Mouse (Mus musculus) T-cell, adult 2 months (primary cell): ENCODE data around the gene Glb1.
"Not testable (repeated sequence)": the region's sequence is repeated elsewhere in the genome, so short reads cannot be mapped to it uniquely, and the experiment has no call there.

ENCODE experiments used
- DNase-seq: peaks from one replicate; pipeline ENCODE4 v3.0.0; 2022; ENCODE audit warnings: low spot score

The Glb1 gene

DNA sequence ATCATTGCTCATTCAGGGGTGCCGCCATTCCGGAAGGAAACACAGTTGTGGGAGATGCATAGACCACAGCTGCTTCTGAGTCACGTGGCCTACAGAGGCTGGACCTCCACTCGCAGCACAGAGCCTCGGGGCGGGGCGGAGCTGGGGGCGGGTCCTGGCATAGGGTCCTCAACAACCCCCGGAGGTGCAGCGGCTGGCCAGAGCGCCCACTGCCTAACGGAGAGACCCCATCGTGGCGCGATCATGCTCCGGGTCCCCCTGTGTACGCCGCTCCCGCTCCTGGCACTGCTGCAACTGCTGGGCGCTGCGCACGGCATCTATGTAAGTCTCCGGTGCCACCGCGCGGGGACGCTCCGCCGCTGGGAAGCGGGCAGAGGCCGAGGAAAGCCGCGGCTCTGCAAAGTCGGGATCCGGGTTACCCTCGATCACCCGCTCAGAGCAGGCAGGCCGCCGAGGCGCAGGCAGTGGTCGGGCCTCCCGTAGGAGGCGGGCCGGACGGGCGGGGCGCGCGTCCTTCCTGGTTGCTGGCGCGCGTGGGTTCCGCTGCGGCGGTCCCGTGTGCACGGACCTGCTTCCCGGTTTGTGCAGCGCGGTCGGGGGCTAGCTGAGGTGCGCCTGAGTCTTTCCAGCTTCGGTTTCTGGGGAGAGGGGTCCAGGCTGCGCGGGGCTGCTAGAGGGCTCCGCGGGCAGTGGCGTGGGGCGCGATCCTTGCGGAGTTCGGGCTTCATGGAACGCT, at the start of gene Glb1, which contains the start of gene Tmppe:
Glb1 (plus strand) TSS at position 128 of the 736 bp plus-strand sequence.
Tmppe (plus strand) TSS at position 157 of the 736 bp plus-strand sequence.
- DNase-seq: peak; percentile 77

DNA sequence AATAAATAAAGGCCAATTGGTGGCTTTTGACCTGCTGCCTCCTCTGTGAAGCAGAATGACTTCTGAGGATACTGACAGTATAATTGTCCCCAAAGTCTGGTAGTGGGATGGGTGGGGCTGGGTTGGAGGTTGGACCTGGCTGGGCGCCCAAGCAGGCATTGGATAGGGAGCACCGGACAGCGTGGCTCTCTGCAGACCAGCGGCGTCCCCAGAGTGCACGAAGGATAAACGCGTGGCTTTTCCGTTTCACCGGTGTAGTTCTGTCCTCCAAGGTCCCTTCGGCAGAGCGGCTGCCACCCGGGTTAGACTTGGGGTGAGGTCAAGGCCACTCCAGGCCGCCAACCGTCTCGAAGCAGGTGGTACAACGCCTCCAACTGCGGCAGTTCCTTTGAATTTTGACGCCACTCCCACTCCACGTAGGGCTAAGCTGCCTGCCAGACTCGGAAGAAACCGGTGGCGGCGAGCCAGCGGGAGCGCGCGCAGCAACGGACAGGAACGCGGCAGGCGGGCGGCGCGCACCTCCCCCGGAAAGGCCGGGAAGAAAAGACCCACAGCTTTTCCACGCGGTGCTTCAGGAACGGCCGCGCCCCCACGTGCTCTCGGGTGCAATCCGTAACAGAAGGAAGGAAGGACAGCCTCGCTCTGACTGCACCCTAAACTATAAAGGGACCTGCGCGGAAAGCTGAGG, 32.9 kb upstream of the Glb1 start:
- peak; percentile 36 for DNase-seq

DNA sequence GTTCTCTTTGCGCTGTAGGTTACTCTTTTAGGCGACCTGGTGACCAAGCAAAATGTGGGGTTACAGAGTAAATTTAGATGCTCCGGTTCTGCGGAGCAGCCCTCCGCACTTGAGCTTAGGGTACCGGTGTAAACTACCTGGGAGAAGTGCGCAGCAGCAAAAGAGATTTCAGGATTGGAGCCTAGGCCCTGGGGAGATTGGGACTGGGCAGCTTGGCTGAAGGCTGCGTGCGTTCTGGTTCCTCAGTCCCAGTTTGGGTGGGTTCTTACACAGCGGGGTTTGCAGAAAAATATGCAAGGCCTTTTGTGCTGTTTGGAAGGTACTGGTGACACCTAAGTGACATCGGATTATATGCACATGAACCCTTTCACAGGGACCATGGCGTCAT, 32.4 kb upstream of the Glb1 start:
- DNase-seq: no peak

DNA sequence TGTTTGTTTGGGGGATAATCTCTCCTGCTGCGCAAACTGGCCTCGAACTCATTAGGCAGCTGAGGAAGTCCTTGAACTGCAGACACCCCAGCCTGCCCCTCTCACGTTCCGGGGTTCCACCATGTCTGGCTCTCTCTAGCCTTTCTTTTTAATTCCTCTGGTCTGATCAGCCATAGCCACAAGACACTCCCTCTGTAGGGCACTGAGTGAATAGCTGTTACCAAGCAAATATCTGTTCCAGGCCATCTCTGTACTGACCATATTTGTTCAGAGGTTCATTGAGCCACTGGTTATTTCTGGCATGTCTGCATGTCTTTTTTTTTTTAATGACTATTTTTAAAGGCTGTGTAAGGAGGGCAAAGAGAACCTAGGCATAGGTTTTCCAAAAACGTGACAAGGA, 31.5 kb upstream of the Glb1 start:
- not testable (repeated sequence) for DNase-seq

DNA sequence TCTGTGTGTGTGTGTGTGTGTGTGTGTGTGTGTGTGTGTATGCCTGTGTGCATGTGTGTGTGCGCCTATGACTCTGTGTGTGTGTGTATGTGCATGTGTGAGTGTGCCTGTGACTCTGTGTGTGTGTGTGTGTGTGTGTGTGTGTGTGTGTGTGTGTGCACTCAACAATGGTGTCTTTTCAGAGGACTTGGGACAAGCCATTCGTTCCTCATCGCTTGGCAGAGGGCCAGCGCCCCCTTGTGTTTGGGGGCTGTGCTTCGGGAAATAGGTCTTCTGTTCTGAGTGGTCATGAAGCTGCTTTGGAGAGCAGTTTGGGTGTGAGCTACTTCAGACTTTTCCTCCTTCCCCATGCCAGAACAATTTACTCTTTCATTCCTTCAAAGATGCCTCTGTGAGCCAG, 29.2 kb upstream of the Glb1 start:
- peak; percentile 6 for DNase-seq

DNA sequence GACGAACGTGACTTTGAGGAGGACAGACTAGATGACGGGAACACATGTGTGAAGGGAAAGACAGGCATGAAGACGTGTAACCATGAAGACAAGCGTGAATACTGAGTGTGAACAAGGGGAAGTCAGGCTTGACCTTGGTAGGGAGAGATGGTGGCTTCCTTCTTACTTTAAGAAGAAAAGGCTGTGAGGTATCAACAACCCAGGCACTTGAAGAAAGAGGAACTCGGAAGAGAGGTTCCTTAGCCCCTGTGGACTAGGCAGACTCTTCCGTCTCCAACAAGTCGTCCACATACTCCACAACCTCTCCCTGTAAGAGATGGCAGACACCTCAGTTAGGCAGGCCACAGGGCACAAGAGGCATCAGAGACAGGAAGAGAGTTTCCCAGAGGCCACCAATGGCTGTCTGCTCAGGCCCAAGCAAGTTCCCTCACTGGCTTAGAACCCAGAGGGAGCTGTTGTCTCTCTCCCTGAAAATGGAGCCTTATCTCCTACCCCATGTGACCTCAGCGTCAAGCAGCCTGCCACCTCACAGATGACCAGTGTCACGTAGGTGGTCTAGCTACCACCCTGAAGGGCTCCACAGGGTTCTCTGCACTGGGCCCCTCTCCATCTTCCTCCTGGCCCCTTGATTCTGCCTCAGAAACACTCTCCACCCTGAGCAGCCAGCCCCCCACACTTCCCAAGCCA, 25.5 kb upstream of the Glb1 start:
- no peak for DNase-seq

DNA sequence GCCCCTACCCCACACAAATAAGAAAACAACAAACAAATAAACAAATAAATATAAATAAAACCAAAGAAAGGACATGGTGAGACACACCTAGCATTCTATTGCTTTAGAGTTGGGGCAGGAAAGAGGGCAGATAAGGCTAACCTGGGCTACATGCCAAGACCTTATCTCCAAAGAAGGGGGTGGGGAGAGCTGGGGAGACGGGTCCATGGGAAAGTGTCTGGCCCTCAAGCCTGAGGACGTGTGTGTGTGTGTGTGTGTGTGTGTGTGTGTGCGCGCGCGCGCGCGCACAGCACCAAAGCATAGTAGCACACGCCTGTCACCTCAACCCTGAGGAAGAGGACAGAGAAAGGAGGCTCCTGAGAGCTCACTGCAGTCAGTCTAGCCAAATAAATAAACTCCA, 23.7 kb upstream of the Glb1 start:
- no peak for DNase-seq

DNA sequence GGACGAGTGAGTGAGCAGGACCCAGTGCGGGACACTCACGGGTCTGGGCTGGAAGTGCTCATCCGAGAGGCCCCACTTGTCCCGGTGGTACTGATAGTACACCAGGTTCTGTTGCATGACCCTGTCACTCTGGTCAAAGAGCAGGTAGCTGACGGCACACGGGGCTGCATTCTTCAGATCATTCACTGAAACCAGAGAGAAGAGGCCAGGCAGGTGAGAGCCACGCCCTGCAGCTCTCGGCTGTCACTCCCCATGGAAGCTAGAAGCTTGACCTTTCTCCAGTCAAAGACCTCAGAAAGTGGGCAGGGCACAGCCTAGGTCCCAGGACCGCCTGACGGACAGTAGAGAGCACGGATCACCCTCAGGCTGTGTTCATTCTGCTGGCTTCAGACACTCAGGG, 21.0 kb upstream of the Glb1 start:
- no peak for DNase-seq

DNA sequence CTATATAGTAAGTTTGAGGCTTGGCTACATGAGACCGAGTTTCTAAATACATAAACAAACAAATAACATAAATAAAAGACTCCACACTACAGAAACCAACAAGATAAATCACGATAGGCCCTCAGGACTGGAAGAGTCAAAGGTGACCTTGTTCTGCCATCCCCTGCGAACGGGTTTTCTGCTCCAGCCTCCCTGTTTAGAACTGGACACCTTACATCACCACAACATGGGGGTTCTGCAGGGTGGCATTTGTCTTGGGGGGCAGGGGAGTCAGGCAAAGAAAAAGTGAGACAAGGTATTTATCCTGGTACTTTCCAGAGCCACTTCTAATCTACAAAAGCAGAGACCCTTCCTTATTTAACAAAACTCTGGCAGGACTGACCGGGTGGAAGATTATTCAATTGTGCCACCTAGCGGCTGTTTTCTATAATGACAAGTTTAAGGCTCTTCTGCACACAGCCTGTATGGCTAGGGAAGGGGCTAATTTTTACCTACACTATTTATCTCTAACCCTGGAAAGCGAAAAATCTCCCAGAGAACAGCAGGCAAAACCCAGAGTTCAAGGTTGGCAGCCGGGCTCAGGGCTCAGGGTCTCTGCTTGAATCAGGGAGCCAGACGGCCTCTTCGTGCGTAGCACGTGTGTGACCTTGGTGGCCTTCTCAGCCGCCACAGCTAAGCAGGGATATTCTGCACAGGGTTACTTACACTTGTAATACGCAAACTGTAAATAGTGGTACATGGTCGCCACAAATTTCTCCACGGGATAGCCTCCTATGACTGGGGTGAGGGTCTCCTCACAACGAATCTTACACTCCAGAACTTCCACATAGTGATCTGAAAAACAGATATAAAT, 19.8 kb upstream of the Glb1 start:
- peak; percentile 20 for DNase-seq

DNA sequence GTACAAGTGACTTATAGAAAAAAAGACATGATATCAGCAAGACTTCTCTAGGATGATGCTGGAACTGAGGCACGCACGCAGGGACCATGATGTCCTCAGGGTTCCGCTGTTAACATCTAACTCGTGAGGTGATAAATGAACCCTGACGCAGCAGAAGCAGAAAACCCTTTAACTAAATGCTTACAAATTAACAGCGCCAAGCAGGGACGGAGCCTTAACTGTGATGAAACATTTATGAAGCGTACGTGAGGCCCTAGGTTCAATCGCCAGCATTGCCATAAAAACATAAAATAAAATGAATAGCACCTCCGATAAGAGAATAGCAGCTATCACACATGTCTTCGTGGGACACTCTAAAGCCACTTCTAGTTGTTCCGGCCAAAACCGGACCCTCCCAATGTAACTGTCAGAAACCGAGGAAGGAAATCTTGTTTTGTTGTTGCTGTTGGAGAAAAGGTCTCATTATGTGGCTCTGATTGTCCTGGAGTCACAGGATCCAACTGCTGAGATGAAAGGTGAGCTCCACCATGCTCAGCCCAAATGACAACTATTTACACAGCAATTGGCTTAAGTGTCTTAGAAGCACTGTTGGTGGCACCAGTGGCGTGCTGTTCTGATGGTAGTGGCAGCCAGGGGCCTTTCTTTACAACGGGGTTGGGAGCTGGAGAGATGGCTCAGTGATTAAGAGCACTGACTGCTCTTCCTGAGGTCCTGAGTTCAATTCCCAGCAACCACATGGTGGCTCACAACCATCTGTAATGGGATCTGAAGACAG, 17.8 kb upstream of the Glb1 start:
- DNase-seq: no peak

DNA sequence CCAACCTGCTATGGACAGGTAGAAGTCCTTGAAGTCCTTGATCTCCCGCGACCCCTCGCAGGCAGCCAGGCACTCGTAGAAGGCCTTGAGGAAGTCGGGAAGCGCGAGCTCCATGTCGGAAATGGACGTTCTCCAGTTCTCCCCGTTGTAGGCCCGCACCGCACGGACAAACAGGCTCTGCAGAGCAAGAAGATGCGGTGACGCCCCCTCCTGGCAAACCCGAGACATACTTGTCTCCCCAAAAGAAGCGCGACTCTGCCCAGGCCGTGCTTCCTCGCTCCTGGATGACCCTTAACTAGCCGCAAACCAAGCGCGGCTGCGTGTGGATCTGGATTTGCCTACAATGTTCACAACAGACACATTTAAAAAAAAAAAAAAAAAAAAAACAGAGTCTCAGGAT, 16.2 kb upstream of the Glb1 start:
- no peak for DNase-seq

DNA sequence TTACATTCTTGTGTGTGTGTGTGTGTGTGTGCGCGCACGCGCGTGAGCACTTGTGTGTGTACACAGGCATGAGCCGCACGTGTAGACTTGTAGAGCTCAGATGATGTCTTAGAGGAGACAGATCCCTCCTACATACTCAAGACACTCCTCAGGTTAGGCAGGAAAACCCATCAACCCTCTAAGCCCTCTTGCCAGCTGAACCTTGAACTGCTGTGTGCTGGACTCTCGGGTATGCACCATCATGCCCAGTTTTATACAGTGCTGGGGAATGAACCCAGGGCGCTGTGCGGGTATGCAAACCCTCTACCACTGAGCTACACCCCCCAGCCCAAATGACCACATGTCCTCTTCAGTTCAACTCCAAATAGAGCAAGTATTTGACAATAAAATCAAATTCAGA, 15.7 kb upstream of the Glb1 start:
- DNase-seq: no peak

DNA sequence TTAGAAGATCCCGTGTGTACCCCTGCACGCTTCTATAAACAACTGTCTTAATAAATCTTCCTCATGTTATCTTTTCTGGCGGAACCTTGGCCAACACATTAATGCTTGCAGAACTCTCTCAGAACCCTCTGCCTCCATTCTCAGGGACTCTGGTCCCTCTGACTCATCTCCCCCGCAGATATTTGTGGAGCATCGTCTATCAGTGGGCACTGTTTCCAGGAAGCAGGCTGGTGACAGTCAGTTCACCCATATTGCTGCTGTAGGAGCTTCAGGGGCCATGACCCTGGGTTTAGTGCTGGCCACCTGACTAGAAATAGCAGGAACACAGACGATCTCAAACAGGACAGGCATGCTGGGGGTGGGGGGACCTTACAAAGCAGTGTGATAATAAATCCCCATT, 13.8 kb upstream of the Glb1 start:
- DNase-seq: no peak

DNA sequence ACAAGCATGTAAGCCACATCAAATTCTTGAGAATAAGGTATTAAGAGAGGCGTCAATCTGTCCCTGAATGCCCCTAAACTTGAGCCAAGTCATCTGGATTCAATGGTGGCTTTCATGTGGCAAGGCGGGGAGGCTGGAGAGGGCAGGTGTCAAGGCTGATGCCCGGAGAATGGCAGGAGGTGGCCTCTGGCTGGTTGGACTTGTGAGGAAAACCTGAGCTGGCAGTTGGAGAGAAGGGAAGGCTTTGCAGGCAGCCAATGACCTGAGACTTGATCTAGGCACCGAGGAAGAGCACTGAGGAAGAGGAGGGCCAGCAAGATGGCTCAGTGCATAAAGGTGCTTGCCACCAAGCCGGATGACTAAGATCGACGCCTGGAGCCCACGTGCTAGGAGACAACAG, 12.6 kb upstream of the Glb1 start:
- DNase-seq: no peak

DNA sequence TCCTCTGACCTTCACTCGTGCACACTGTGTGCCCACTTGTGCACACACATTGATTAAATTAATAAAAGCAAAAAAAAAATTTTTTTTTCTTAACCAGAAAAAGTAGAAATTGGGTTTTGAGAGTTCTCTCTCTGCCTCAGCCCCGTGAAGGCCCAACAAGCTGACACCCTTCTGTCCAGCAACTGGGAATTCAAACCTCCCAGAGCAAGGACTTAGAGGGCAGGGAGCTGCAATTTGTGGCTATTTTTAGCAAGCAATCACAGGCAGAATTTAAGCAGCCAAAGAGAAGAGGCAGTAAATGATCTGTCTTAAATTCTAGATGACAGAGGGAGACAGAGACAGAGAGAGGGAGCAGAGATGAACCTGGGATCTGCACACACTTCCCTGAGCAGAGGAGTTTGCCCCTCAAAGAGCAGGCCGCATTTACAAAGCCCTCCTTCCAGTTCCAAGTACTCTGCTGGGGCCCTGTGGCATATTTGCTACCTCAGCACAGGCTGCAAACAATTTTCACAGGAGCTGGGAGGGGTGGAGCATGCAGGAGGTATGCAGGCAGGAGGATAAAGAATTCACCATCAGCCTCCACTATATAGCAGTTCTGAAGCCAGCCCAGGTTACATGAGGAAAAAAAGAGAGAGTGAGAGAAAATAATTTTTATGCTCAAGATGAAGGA, 12.0 kb upstream of the Glb1 start:
- no peak for DNase-seq

DNA sequence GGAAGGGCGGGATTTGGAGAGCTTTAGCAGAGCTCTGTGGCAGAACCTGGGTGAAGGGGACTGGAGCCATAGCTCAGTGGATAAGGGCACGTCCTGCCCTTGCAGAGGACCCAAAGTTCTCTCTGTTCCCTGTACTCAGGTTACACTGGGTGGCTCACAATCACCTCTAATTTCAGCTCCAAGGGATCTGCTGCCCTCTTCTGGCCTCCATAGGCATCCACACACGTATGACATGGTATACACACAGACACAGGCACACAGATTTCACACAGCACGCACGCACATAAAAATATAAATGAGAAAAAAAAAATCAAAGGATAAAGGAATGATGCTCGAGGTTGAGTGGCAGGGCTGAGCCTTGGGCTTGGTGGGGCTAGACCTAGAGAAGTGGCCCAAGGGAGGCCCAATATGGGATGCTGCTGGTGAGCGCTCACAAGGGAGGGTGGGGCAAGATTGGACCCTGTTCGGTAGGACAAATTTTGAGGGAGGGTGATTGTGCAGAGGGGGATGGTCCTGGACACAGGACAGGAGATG, 11.4 kb upstream of the Glb1 start:
- DNase-seq: peak; percentile 28

DNA sequence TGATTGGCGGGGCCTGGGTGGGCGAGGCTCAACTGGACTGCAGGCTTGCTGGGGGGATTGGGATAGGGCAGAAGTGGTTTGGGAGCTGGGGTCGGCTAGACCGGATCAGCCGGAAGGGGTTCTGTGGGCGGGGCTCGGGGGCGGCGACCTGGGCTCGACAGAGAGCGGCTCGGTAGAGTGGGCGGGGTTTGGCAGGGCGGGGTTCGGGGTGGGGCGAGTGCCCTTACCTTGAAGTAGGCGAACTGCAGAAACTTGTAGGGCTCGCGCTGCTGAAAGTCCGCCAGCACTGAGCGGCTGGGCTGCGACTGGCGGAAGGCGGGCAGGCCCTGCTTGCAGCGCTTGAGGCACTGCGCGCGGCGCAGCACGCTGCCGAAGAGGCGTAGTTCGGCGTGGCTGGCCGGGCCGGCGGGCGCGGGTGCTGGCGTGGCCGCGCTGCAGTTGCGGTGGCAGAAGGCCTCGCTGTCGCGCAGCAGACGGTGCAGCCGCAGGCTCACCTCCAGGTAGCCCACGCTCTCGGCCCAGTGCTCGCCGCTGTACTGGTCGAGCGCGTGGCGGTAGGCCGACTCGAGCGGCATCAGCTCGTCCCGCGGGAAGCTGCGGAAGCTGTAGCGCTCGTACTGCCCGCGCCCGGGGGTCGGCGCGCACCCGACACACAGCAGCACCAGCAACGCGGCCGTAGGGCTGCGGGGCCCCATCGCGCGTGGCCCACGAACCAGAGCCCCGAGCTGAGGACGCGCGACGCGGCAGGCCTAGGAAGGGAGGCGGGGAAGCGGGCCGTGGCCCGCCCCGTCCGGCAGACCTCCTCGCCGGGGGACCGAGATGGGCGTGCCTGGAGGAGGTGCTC, 10.7 kb upstream of the Glb1 start, which contains the start of gene Crtap:
Crtap (minus strand) TSS at position 771 of the 844 bp plus-strand sequence.
- DNase-seq: peak; percentile 52

DNA sequence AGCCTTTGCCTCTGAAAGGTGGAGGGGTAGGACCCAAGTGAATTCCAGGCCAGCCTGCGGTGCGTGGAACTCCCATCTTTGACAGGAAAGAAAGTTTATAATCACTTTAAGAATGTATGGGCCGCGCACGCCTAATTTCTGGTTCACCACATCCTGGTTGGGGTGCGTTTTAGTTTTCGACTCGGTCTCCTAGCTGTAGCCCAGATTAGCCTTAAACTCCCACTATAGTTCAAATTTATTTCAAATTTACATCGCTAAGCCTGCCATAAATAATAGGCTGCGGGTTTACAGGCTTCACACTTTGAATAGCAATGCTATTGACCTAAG, 10.2 kb upstream of the Glb1 start:
- DNase-seq: no peak

DNA sequence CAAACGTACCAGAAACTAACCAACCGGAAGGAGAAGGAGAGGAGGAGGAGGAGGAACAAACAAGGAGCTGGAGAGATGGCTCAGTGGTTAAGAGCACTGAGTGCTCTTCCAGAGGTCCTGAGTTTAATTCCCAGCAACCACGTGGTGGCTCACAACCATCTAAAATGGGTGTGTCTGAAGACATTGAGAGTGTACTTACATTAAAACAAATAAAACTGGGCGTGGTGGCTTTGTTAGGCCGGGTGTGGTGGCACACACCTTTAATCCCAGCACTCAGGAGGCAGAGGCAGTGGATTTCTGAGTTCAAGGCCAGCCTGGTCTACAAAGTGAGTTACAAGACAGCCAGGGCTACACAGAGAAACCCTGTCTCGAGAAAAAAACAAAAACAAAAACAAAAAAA, 6.7 kb upstream of the Glb1 start:
- not testable (repeated sequence) for DNase-seq

DNA sequence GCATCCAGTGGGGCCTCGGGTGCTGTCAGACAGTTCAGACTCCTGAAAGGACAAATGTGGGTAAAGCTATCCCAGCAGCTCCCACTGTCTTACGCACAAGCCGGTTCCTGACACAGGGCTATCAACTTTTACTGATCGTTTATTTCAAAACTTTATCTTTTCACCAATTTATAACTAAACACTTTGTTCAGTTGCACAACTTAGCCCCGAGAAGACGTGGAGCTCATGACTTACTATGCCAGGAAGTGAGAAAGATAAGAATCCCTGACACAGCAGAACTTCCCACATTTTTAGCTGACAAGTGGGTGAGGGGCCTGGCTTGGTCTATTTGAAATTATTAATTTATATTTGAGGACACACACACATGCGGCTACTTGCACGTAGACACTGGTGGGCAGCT, 6.2 kb upstream of the Glb1 start:
- DNase-seq: no peak
